Mouse (Mus musculus) left cerebral cortex, adult 2 months (tissue): Measurements from ENCODE around the gene Zfp952. TPM values are rescaled to one million over a fixed set of nuclear protein-coding genes. Genes with fewer than 3 reads are reported as not detected.
"Not testable (repeated sequence)": the region's sequence is repeated elsewhere in the genome, so short reads cannot be mapped to it uniquely, and the experiment has no call there.

ENCODE experiments used
- DNase-seq, 2 experiments: peaks; one replicate each; pipeline ENCODE4 v3.0.0; 2021 to 2022; ENCODE audit warnings: low spot score in 2 of 2, mixed read lengths in 1 of 2; ENCODE audit errors: extremely low spot score in 1 of 2
- H3K27ac ChIP-seq: fragments of 200-600 bp; 2 replicates; pipeline ENCODE4 v1.8.1; 2022
- H3K4me3 ChIP-seq: fragments of 200-600 bp; 2 replicates; pipeline ENCODE4 v1.8.1; 2022
- CTCF ChIP-seq: fragments of 200-600 bp; IDR thresholded peaks from 2 replicates; pipeline ENCODE4 v1.8.1; 2022; ENCODE audit warnings: antibody characterized with exemption, mild to moderate bottlenecking, moderate library complexity
- intact Hi-C: fragments of 180-260 bp; cut with DNase I; formaldehyde crosslinking; loops from one replicate; pipeline ENCODE4 v1.15.1; 2025
- total RNA-seq, 2 experiments: library from RNA; stranded (reverse); gene quantifications; 2 replicates each; pipeline ENCODE4 v1.2.3; 2021

Gene Zfp952
- total RNA-seq, 2 experiments from 2014 or later = 15.3 to 15.5 TPM

DNA sequence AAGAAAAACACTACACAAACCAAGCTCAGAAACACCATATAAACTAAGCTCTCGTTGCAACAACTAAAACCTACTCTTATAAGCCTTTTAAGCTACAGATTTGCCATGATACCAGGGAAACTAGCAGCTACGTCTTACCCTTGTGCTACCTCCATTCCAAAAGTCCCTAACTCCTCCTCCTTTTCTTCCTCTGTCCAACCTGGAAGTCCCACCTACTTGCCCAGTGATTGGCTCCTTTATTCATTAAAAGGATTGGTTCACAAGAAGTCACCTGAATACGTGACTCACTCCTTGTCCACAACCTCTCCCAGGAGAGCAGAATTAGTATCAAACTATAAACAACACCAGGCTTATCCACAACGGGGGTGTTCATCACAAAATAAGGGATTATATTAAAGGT, 6.6 kb upstream of the Zfp952 start:
- H3K4me3 ChIP-seq = no peak overlapping the region
- no peak overlapping the region for H3K27ac ChIP-seq
- no peak for DNase-seq
- TF ChIP-seq CTCF = no peak
- intact Hi-C loops = no loop called here

DNA sequence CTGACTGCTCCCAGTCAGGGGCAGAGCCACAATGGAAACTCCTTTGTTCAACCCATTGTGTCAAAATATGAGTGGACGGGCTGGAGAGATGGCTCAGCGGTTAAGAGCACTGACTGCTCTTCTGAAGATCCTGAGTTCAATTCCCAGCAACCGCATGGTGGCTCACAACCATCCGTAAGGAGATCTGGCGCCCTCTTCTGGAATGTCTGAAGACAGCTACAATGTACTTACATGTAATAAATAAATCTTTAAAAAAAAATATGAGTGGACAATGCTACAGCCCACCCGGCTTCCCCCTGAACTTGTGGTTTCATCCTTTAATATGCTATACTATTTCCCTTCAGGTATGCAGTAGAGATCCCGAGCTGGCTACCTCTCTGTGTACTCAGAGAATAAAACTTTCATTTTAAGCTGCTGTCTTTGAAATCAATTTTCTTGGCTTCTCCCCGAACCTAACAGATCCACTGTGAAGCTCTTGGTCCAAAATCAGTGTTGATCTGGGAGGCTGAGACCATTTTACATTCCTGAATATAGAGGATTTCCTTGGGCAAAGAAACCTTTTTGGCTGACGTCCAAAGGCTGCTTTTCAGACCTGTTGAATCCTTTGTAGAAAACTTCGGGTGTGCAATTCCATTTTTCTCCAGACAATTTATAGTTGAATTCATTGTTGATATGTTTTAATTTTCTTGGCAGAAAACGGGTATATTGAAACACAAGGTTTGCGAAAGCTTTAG, 797 bp upstream of the Zfp952 start:
- intact Hi-C loops = loop anchor here (2.0 kb wide), 1 partner anchor 97 kb away; the partner anchor contains the start of gene Zfp563
- Histone ChIP-seq H3K4me3 (peak overlapping the region; percentile 72), H3K27ac (no peak overlapping the region)
- peak; percentile 42 for TF ChIP-seq CTCF
- no peak for DNase-seq

DNA sequence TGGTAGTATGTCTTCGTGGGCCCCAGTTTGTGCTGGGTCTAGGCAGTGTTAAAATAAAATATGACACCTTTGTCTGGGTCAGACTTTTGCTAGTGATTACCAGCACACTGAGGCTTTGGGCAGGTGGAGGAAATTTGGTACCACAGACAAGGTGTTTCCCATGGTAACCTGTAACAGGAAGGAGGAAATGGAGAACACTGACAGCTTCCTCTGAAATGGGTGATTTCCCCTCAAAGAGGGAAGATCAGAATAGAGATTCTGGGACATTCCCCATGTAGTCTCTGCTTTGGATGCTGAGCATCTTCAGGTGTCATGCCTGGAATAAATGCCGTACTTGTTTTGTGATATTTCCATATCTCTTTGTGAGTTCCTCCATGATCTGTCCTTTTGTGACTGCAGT, 5.6 kb downstream of the Zfp952 start:
- Histone ChIP-seq H3K27ac (no peak overlapping the region), H3K4me3 (no peak overlapping the region)
- no peak for DNase-seq
- intact Hi-C loops = no loop called here
- TF ChIP-seq CTCF = no peak

DNA sequence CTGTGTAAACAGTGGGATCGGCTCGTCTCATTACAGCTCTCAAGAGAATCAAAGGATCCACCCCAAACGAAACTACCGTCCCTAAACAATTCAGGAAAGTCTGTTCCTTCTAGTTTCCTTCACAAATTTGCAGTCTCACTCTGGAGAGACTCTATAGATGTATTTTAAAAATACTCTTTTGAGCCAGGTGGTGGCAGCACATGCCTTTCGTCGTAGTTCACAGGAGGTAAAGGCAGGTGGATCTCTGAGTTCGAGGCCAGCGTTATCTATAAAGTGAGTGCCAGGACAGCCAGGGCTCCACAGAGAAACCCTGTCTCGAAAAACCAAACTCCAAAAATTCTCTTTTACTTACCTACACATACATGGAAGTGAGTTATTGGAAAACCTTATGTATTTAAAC, 15.4 kb downstream of the Zfp952 start:
- TF ChIP-seq CTCF = peak; percentile 23
- Histone ChIP-seq H3K27ac (no peak overlapping the region), H3K4me3 (no peak overlapping the region)
- DNase-seq = no peak
- intact Hi-C loops = no loop called here

DNA sequence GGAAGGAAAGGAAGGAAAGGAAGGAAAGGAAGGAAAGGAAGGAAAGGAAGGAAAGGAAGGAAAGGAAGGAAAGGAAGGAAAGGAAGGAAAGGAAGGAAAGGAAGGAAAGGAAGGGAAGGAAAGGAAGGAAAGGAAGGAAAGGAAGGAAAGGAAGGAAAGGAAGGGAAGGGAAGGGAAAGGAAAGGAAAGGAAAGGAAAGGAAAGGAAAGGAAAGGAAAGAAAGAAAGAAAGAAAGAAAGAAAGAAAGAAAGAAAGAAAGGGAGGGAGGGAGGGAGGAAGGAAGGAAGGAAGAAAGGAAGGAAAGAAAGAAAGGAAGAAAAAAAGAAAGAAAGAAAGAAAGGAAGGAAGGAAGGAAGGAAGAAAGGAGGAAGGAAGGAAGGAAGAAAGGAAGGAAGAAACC, 27.5 kb downstream of the Zfp952 start:
- H3K4me3 ChIP-seq, intact Hi-C loops, DNase-seq, H3K27ac ChIP-seq: not testable (repeated sequence)

DNA sequence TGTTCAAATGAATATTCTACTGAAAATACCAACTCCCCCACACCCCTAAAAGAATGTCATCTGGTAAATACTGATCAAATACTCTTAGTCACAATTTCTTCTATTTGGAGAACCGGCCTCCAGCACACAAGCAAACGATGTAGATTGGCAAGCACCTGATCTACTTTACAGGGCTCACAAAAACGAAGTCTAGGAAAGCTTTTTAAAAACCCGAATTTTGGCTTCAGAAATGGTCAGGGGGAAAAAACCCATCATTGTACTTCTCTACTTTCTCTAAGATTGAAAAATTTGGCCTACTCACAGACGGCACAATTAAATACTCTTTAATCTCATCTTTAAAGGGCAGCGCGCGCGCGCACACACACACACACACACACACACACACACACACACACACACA, 39.4 kb downstream of the Zfp952 start:
- Histone ChIP-seq H3K27ac (no peak overlapping the region), H3K4me3 (peak overlapping the region; percentile 45)
- TF ChIP-seq CTCF = no peak
- DNase-seq = no peak
- intact Hi-C loops = loop anchor here (5.0 kb wide), 1 partner anchor 60 kb away; no protein-coding TSS in a partner anchor

DNA sequence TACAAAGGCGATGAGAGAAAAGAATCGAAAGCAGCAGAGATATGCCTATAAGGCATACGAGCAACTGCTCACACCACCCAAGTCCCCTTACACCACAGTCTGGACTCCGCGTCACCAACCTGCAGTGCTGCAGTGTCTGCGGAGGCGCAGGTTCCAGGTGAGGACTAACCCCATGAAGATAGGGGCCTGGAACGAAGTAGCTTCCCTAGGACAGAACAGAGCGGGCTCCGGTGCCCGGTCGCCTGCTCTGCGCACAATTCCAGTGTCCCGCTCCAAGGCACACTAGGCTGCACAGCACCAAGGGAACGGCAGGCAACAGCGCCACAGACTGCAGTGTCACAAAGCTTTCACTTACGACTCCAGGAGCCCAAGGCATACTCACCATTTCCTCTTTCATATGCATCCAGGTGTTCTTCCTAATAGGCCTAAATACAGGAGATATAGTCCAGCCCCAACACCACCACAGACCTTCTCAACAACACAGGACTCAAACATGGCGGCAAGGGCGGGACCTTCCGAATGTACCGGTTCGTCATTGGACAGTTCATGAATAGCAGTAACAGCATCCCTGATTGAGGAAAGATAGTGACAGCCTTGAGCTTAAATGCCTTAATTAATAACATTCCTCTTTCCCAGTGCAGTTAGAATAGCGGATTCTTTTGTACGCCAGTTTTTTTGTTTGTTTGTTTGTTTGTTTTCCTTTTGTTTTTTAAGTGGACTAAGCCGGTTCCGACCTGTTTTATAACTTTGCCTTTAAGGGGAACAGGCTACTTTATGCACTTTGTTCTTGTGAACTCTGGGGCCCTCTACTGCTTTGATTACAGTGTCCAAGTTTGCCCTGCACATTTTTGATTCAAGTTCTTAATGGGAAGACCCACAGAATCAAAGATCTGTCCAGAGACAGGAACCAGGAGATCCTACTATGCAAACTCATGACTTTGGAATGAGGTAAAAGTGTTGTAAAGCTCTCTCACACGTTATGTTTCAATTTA, 40.3 kb downstream of the Zfp952 start, which contains the start of gene Zfp763:
TSS of gene Zfp763 (minus strand) at position 503 of the 992 bp plus-strand sequence.
- Histone ChIP-seq H3K27ac (peak within 1 kb of the TSS; percentile 73), H3K4me3 (peak within 1 kb of the TSS; percentile 94)
- intact Hi-C loops = loop anchor here (5.0 kb wide), 1 partner anchor 59 kb away; no protein-coding TSS in a partner anchor
- TF ChIP-seq CTCF = no peak; the same call in none of the 2 replicates
- peak; percentile 74 to 76 for DNase-seq

Other genes starting within 250 kb of the Zfp952 start
- 10 to 100 TPM; 82.0 to 84.9 TPM for gene Zfp871, start 204.8 kb upstream of the Zfp952 start, total RNA-seq
- gene Zfp811, start 183.2 kb upstream of the Zfp952 start, total RNA-seq = 1 to 10 TPM; 6.3 to 6.5 TPM
- gene Zfp799, start 162.9 kb upstream of the Zfp952 start, total RNA-seq = 10 to 100 TPM; 28.4 to 31.1 TPM
- gene Zfp870, start 101.5 kb upstream of the Zfp952 start, total RNA-seq = 10 to 100 TPM in 1 of 2 experiments, 1 to 10 TPM in 1; 9.9 to 10.1 TPM
- 1 to 10 TPM; 5.2 to 5.3 TPM for gene Cyp4f14, start 75.8 kb upstream of the Zfp952 start, total RNA-seq
- 10 to 100 TPM; 16.8 to 20.7 TPM for gene Cyp4f13, start 45.7 kb upstream of the Zfp952 start, total RNA-seq
- 1 to 10 TPM; 4.5 to 6.0 TPM for gene Zfp472, start 27.3 kb upstream of the Zfp952 start, total RNA-seq
- 10 to 100 TPM; 19.0 to 23.5 TPM for gene Zfp763, start 40.3 kb downstream of the Zfp952 start, total RNA-seq
- under 1 TPM in 1 of 2 experiments, not detected in 1; 0.12 TPM for gene 4921501E09Rik, start 74.9 kb downstream of the Zfp952 start, total RNA-seq
- gene Zfp563, start 96.2 kb downstream of the Zfp952 start, total RNA-seq = 10 to 100 TPM; 19.1 to 21.6 TPM
- 1 to 10 TPM; 4.2 to 5.1 TPM for gene Morc2b, start 146.6 kb downstream of the Zfp952 start, total RNA-seq
- not detected for gene Olfr55, start 175.3 kb downstream of the Zfp952 start, total RNA-seq
- not detected for gene Olfr239, start 198.2 kb downstream of the Zfp952 start, total RNA-seq
- gene Olfr1564, start 228.6 kb downstream of the Zfp952 start, total RNA-seq = 1 to 10 TPM; 1.1 to 1.7 TPM